Mouse (Mus musculus): ENCODE measurements at regions not wholly inside any gene's neighbourhood (a gene's known extent, or its start where the extent isn't known, plus 50 kb on each side); places are given as distances from the start of the nearest gene placed in this dataset.

GRCm38 (mm10) chr17:69685625-69686257 is 246.6 kb downstream of the Akain1 start:
- Histone ChIP-seq H3K4me3 (no peak overlapping the region), H3K27ac (no peak overlapping the region)
- 60% methylated on average over 5 of the region's 5 CpGs for WGBS

GRCm38 (mm10) chr17:69686383-69686782 is 247.3 kb downstream of the Akain1 start:
- H3K36me3 ChIP-seq (replicated peaks): no peaks in the 10 kb centered on the region
- H3K27me3 ChIP-seq (ENCODE audit: poor library complexity, severe bottlenecking): no peaks in the 10 kb centered on the region
- H3K27ac ChIP-seq: no peak overlapping the region
- H3K4me1 ChIP-seq: peaks cover 16% of the 10 kb centered on the region
- H3K4me3 ChIP-seq: no peak overlapping the region
- H3K9me3 ChIP-seq: no peaks in the 10 kb centered on the region
- no peak for DNase-seq (ENCODE audit: extremely low spot score, low spot score)
- WGBS: 41% methylated on average over 2 of the region's 2 CpGs

More at GRCm38 (mm10) chr17:69685625-69686257, 246.6 kb downstream of the Akain1 start:
- Histone ChIP-seq H3K4me1 (peaks cover 16% of the 10 kb centered on the region), H3K27me3 (ENCODE audit: poor library complexity, severe bottlenecking) (no peaks in the 10 kb centered on the region), H3K36me3 (replicated peaks) (no peaks in the 10 kb centered on the region), H3K9me3 (no peaks in the 10 kb centered on the region)
- no peak for DNase-seq (ENCODE audit: extremely low spot score, low spot score)

- DNase-seq (ENCODE audit: extremely low spot score, low spot score): no peak
- no peaks in the 10 kb centered on the region for H3K27me3 ChIP-seq (ENCODE audit: poor library complexity, severe bottlenecking)
- H3K27ac ChIP-seq: no peak overlapping the region
- no peaks in the 10 kb centered on the region for H3K9me3 ChIP-seq
- H3K36me3 ChIP-seq (replicated peaks): no peaks in the 10 kb centered on the region
- 87% methylated on average over 3 of the region's 3 CpGs for WGBS
- no peaks in the 10 kb centered on the region for H3K4me1 ChIP-seq
- H3K4me3 ChIP-seq: no peak overlapping the region
Observed at GRCm38 (mm10) chr17:69695341-69695740, 256.2 kb downstream of the Akain1 start.

- no peak for DNase-seq (ENCODE audit: extremely low spot score, low spot score)
- Histone ChIP-seq H3K27me3 (ENCODE audit: poor library complexity, severe bottlenecking) (no peaks in the 10 kb centered on the region), H3K36me3 (replicated peaks) (no peaks in the 10 kb centered on the region), H3K27ac (no peak overlapping the region), H3K4me3 (no peak overlapping the region), H3K4me1 (no peaks in the 10 kb centered on the region), H3K9me3 (no peaks in the 10 kb centered on the region)
- 85% methylated on average over 4 of the region's 4 CpGs for WGBS
Observed at GRCm38 (mm10) chr17:69727325-69727724, 241.5 kb upstream of the Dlgap1 start.

GRCm38 (mm10) chr17:69732981-69733380 is 235.9 kb upstream of the Dlgap1 start:
- H3K36me3 ChIP-seq (replicated peaks): no peaks in the 10 kb centered on the region
- no peak for DNase-seq (ENCODE audit: extremely low spot score, low spot score)
- H3K27me3 ChIP-seq (ENCODE audit: poor library complexity, severe bottlenecking): no peaks in the 10 kb centered on the region
- no peaks in the 10 kb centered on the region for H3K9me3 ChIP-seq
- no peak overlapping the region for H3K27ac ChIP-seq
- H3K4me1 ChIP-seq: no peaks in the 10 kb centered on the region
- no peak overlapping the region for H3K4me3 ChIP-seq
- WGBS: 92% methylated on average over 11 of the region's 11 CpGs

GRCm38 (mm10) chr17:69736379-69737096 is 232.3 kb upstream of the Dlgap1 start:
- no peaks in the 10 kb centered on the region for H3K27me3 ChIP-seq (ENCODE audit: poor library complexity, severe bottlenecking)
- H3K4me3 ChIP-seq: no peak overlapping the region
- H3K27ac ChIP-seq: no peak overlapping the region
- no peak for DNase-seq (ENCODE audit: extremely low spot score, low spot score)
- no peaks in the 10 kb centered on the region for H3K9me3 ChIP-seq
- no peaks in the 10 kb centered on the region for H3K4me1 ChIP-seq
- H3K36me3 ChIP-seq (replicated peaks): no peaks in the 10 kb centered on the region
- WGBS: 83% methylated on average over 4 of the region's 4 CpGs

GRCm38 (mm10) chr17:69769002-69769421 is 199.9 kb upstream of the Dlgap1 start:
- WGBS: 91% methylated on average over 8 of the region's 8 CpGs
- no peak overlapping the region for H3K4me3 ChIP-seq
- no peaks in the 10 kb centered on the region for H3K27me3 ChIP-seq (ENCODE audit: poor library complexity, severe bottlenecking)
- H3K36me3 ChIP-seq (replicated peaks): no peaks in the 10 kb centered on the region
- DNase-seq (ENCODE audit: extremely low spot score, low spot score): no peak
- H3K4me1 ChIP-seq: no peaks in the 10 kb centered on the region
- no peak overlapping the region for H3K27ac ChIP-seq
- H3K9me3 ChIP-seq: no peaks in the 10 kb centered on the region

- WGBS: 88% methylated on average over 4 of the region's 4 CpGs
- no peak overlapping the region for H3K4me3 ChIP-seq
Observed at GRCm38 (mm10) chr17:69770046-69770445, 198.8 kb upstream of the Dlgap1 start.

GRCm38 (mm10) chr17:69781201-69781600 is 187.7 kb upstream of the Dlgap1 start:
- Histone ChIP-seq H3K36me3 (replicated peaks) (no peaks in the 10 kb centered on the region), H3K4me3 (no peak overlapping the region), H3K27me3 (ENCODE audit: poor library complexity, severe bottlenecking) (no peaks in the 10 kb centered on the region), H3K9me3 (peaks cover 6% of the 10 kb centered on the region; the same call in 1 of the 2 replicates), H3K4me1 (no peaks in the 10 kb centered on the region), H3K27ac (no peak overlapping the region)
- WGBS: 97% methylated on average over 1 of the region's 1 CpGs
- no peak for DNase-seq (ENCODE audit: extremely low spot score, low spot score)

More at GRCm38 (mm10) chr17:69770046-69770445, 198.8 kb upstream of the Dlgap1 start:
- H3K9me3 ChIP-seq: no peaks in the 10 kb centered on the region
- H3K27me3 ChIP-seq (ENCODE audit: poor library complexity, severe bottlenecking): no peaks in the 10 kb centered on the region
- H3K27ac ChIP-seq: no peak overlapping the region
- no peak for DNase-seq (ENCODE audit: extremely low spot score, low spot score)
- H3K36me3 ChIP-seq (replicated peaks): no peaks in the 10 kb centered on the region
- no peaks in the 10 kb centered on the region for H3K4me1 ChIP-seq

- DNase-seq (ENCODE audit: extremely low spot score, low spot score): no peak
- Histone ChIP-seq H3K9me3 (peaks cover 6% of the 10 kb centered on the region; the same call in 1 of the 2 replicates), H3K4me1 (no peaks in the 10 kb centered on the region), H3K36me3 (replicated peaks) (no peaks in the 10 kb centered on the region), H3K4me3 (no peak overlapping the region), H3K27me3 (ENCODE audit: poor library complexity, severe bottlenecking) (no peaks in the 10 kb centered on the region), H3K27ac (no peak overlapping the region)
- 80% methylated on average over 3 of the region's 3 CpGs for WGBS
Observed at GRCm38 (mm10) chr17:69786985-69787384, 181.9 kb upstream of the Dlgap1 start.

GRCm38 (mm10) chr17:69821473-69821872 is 147.4 kb upstream of the Dlgap1 start:
- 84% methylated on average over 5 of the region's 5 CpGs for WGBS
- H3K27ac ChIP-seq: no peak overlapping the region
- no peak overlapping the region for H3K4me3 ChIP-seq
- no peaks in the 10 kb centered on the region for H3K27me3 ChIP-seq (ENCODE audit: poor library complexity, severe bottlenecking)
- no peaks in the 10 kb centered on the region for H3K36me3 ChIP-seq (replicated peaks)
- no peak for DNase-seq (ENCODE audit: extremely low spot score, low spot score)
- H3K4me1 ChIP-seq: no peaks in the 10 kb centered on the region
- H3K9me3 ChIP-seq: no peaks in the 10 kb centered on the region

GRCm38 (mm10) chr17:69821901-69822300 is 147.0 kb upstream of the Dlgap1 start:
- Histone ChIP-seq H3K4me3 (no peak overlapping the region), H3K9me3 (no peaks in the 10 kb centered on the region), H3K27me3 (ENCODE audit: poor library complexity, severe bottlenecking) (no peaks in the 10 kb centered on the region), H3K4me1 (no peaks in the 10 kb centered on the region), H3K36me3 (replicated peaks) (no peaks in the 10 kb centered on the region), H3K27ac (no peak overlapping the region)
- WGBS: 90% methylated on average over 2 of the region's 2 CpGs
- DNase-seq (ENCODE audit: extremely low spot score, low spot score): no peak

- 93% methylated on average over 1 of the region's 1 CpGs for WGBS
- no peaks in the 10 kb centered on the region for H3K36me3 ChIP-seq (replicated peaks)
- H3K27me3 ChIP-seq (ENCODE audit: poor library complexity, severe bottlenecking): no peaks in the 10 kb centered on the region
- H3K27ac ChIP-seq: no peak overlapping the region
- no peak for DNase-seq (ENCODE audit: extremely low spot score, low spot score)
- H3K4me3 ChIP-seq: no peak overlapping the region
- no peaks in the 10 kb centered on the region for H3K9me3 ChIP-seq
- no peaks in the 10 kb centered on the region for H3K4me1 ChIP-seq
Observed at GRCm38 (mm10) chr17:69822921-69823320, 146.0 kb upstream of the Dlgap1 start.
